Mouse (Mus musculus) bone marrow, adult 2 months (tissue): ENCODE measurements around the gene Gm28053.

Source experiments
- CTCF ChIP-seq: fragments of 200-500 bp; IDR thresholded peaks from 2 replicates; pipeline ENCODE4 v1.5.1; 2011; ENCODE audit warnings: low read length, control low read depth; ENCODE audit not compliant: control insufficient read depth, insufficient read depth
- POLR2A ChIP-seq: fragments of 200-500 bp; IDR thresholded peaks from 2 replicates; pipeline ENCODE4 v1.6.1; 2011; ENCODE audit warnings: low read depth, mild to moderate bottlenecking, control low read depth, low read length, borderline replicate concordance; ENCODE audit not compliant: control insufficient read depth

DNA sequence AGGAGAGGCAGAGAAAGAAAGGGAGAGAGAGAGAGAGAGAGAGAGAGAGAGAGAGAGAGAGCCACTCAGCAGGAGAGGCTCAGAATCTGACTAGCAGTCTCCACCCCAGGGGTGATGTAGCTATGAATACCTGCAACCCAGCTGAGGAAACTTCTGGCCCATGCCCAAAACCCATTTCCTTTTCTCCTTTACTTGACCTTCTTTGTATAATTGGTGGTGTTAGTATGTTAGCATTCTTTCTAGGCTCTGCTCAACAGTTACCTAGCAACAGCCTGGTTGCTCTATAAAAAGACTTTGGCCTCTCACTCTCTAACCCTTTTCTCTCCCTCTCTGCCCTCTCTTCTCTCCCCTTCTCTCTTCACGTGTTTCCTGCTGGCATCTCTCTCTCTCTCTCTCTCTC is 7.1 kb downstream of the Gm28053 start:
- TF ChIP-seq CTCF (no peak), POLR2A (no peak)
